Mouse (Mus musculus): Measurements from ENCODE around the gene Angptl2. TPM values are rescaled to one million over a fixed set of nuclear protein-coding genes. Genes with fewer than 3 reads are reported as not detected.

The Angptl2 gene
- total RNA-seq, 1 experiment = 5.1 TPM

DNA sequence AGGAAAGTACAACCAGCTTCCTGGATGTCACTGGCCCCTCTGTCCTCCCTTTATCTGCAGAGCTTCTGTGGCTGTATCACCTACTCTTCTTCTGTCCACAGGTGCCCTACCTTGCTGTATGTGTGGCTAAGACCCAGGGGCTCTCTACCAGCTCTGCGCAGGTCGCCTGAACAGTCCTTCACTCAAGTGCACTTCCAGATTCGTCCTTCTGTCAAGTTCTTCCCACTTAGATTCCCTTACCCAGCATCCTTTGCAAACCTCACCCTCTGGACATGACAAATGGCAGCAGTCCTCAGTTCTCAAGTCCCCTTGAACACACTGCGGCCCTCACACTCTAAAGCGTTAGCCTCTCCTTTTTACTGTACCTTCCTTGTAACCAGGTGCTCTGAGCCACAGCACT, 65.9 kb downstream of the Angptl2 start:
- Histone ChIP-seq H3K4me1 (ENCODE audit: control insufficient read depth in 2 of 2, insufficient read depth in 2 of 2, low read length in 2 of 2, poor library complexity in 1 of 2) (no peaks in the 10 kb centered on the region), H3K27ac (ENCODE audit: insufficient read depth, low read depth, low read length, poor library complexity, severe bottlenecking) (no peak overlapping the region), H3K4me3 (ENCODE audit: insufficient read depth in 1 of 2, low read depth in 1 of 2, low read length in 2 of 2, poor library complexity in 1 of 2, severe bottlenecking in 1 of 2) (no peak overlapping the region), H3K36me3 (ENCODE audit: control insufficient read depth, insufficient read depth, low read length, poor library complexity, severe bottlenecking) (no peaks in the 10 kb centered on the region; the same call in 1 of the 2 replicates), H3K9me3 (ENCODE audit: control insufficient read depth, insufficient read depth, low read depth, low read length) (no peaks in the 10 kb centered on the region), H3K9ac (ENCODE audit: insufficient read depth, low read depth, low read length, poor library complexity, severe bottlenecking) (no peak overlapping the region)
- DNase-seq (ENCODE audit: low read depth, low spot score) = no peak
- in situ Hi-C loops (cut with MboI; ENCODE audit: low sequenced_read_pairs in 2 of 2, unreplicated experiment in 2 of 2) = no loop called here
- TF ChIP-seq ZC3H11A (IDR thresholded peaks at IDR 0.05; ENCODE audit: borderline replicate concordance, low read depth, low read length) = no peak
- no peak for TF ChIP-seq MAFK (IDR thresholded peaks at IDR 0.05; ENCODE audit: insufficient read depth, low read depth, low read length)
- no peak for TF ChIP-seq HCFC1 (IDR thresholded peaks at IDR 0.05; ENCODE audit: borderline replicate concordance, insufficient read depth, low read length)
- no peak for TF ChIP-seq CHD2 (IDR thresholded peaks at IDR 0.05; ENCODE audit: low read depth, low read length)
- TF ChIP-seq ZNF384 (IDR thresholded peaks at IDR 0.05; ENCODE audit: low read depth, low read length) = no peak

DNA sequence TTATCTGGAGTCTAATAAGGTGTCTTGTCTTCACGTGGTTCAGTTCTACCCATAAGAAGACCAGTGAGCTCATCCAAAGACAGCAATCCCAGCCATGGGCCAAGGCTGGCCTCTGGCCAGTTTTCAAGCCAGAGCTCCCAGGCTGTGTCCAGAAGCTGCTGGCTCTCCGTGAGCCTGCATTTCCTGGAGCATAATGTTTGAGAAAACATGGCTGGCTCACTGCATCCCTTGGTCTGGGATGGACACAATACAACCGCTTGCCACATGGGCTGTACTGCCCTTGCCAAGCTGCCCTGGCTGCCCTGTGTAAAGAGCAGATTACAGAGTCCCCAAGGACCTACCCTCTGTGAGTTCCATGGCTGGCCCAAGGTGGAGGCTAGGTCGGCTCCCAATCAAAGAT, 67.0 kb downstream of the Angptl2 start:
- in situ Hi-C loops (cut with MboI; ENCODE audit: low sequenced_read_pairs in 2 of 2, unreplicated experiment in 2 of 2) = no loop called here
- no peaks in the 10 kb centered on the region; the same call in 1 of the 2 replicates for H3K36me3 ChIP-seq (ENCODE audit: control insufficient read depth, insufficient read depth, low read length, poor library complexity, severe bottlenecking)
- H3K4me1 ChIP-seq (ENCODE audit: control insufficient read depth in 2 of 2, insufficient read depth in 2 of 2, low read length in 2 of 2, poor library complexity in 1 of 2) = no peaks in the 10 kb centered on the region
- DNase-seq (ENCODE audit: low read depth, low spot score) = no peak
- H3K9ac ChIP-seq (ENCODE audit: insufficient read depth, low read depth, low read length, poor library complexity, severe bottlenecking) = no peak overlapping the region
- H3K9me3 ChIP-seq (ENCODE audit: control insufficient read depth, insufficient read depth, low read depth, low read length) = no peaks in the 10 kb centered on the region
- H3K4me3 ChIP-seq (ENCODE audit: insufficient read depth in 1 of 2, low read depth in 1 of 2, low read length in 2 of 2, poor library complexity in 1 of 2, severe bottlenecking in 1 of 2) = no peak overlapping the region
- no peak overlapping the region for H3K27ac ChIP-seq (ENCODE audit: insufficient read depth, low read depth, low read length, poor library complexity, severe bottlenecking)
- TF ChIP-seq ZNF384 (IDR thresholded peaks at IDR 0.05; ENCODE audit: low read depth, low read length) (no peak), HCFC1 (IDR thresholded peaks at IDR 0.05; ENCODE audit: borderline replicate concordance, insufficient read depth, low read length) (no peak), CHD2 (IDR thresholded peaks at IDR 0.05; ENCODE audit: low read depth, low read length) (no peak), ZC3H11A (IDR thresholded peaks at IDR 0.05; ENCODE audit: borderline replicate concordance, low read depth, low read length) (no peak), MAFK (IDR thresholded peaks at IDR 0.05; ENCODE audit: insufficient read depth, low read depth, low read length) (no peak)

DNA sequence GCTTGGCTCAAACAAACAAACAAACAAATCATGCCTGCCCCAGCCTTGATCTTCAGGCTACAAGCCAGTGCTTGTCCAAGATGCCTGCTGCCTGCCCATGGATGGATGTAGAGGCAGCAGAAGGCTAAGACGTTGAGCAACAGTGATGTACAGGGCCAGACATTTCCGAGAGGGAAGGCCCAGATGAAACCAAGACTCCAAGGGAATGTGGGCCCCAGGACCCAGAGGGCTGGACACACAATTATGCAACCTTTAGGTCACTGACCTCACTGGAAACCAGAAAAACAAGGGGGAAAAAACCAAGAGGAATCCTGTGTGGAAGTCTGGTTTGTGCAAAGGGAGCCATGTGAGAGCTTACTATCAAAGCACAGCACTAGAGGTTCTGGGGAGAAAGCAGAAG, 67.8 kb downstream of the Angptl2 start:
- H3K27ac ChIP-seq (ENCODE audit: insufficient read depth, low read depth, low read length, poor library complexity, severe bottlenecking) = no peak overlapping the region
- in situ Hi-C loops (cut with MboI; ENCODE audit: low sequenced_read_pairs in 2 of 2, unreplicated experiment in 2 of 2) = no loop called here
- no peak overlapping the region for H3K4me3 ChIP-seq (ENCODE audit: insufficient read depth in 1 of 2, low read depth in 1 of 2, low read length in 2 of 2, poor library complexity in 1 of 2, severe bottlenecking in 1 of 2)
- no peaks in the 10 kb centered on the region; the same call in 1 of the 2 replicates for H3K36me3 ChIP-seq (ENCODE audit: control insufficient read depth, insufficient read depth, low read length, poor library complexity, severe bottlenecking)
- H3K9me3 ChIP-seq (ENCODE audit: control insufficient read depth, insufficient read depth, low read depth, low read length) = no peaks in the 10 kb centered on the region
- DNase-seq (ENCODE audit: low read depth, low spot score) = no peak
- TF ChIP-seq ZC3H11A (IDR thresholded peaks at IDR 0.05; ENCODE audit: borderline replicate concordance, low read depth, low read length) = no peak
- no peak for TF ChIP-seq MAFK (IDR thresholded peaks at IDR 0.05; ENCODE audit: insufficient read depth, low read depth, low read length)
- TF ChIP-seq HCFC1 (IDR thresholded peaks at IDR 0.05; ENCODE audit: borderline replicate concordance, insufficient read depth, low read length) = no peak
- no peak for TF ChIP-seq CHD2 (IDR thresholded peaks at IDR 0.05; ENCODE audit: low read depth, low read length)
- no peak for TF ChIP-seq ZNF384 (IDR thresholded peaks at IDR 0.05; ENCODE audit: low read depth, low read length)
- H3K9ac ChIP-seq (ENCODE audit: insufficient read depth, low read depth, low read length, poor library complexity, severe bottlenecking) = no peak overlapping the region
- no peaks in the 10 kb centered on the region for H3K4me1 ChIP-seq (ENCODE audit: control insufficient read depth in 2 of 2, insufficient read depth in 2 of 2, low read length in 2 of 2, poor library complexity in 1 of 2)

DNA sequence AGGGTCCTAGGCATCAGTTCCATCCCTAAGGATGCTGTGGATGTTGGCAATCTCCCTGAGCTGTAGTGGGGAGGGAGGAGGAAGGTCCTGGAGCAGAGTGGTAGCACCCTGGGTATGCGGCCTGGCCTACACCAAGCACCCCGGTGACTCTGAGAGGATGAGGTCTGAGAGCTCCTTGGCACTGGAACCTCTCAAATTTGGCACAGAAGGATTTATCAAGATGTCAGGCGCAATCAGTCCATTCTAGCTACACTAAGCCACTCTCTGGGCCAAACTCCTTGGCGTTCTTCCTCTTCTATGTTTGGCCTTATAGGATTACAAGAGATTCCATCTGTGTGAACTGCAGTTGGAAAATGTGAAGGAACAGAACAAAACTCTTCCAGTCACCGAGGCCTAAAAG, 73.0 kb downstream of the Angptl2 start:
- no peak overlapping the region for H3K9ac ChIP-seq (ENCODE audit: insufficient read depth, low read depth, low read length, poor library complexity, severe bottlenecking)
- no peak overlapping the region for H3K4me3 ChIP-seq (ENCODE audit: insufficient read depth in 1 of 2, low read depth in 1 of 2, low read length in 2 of 2, poor library complexity in 1 of 2, severe bottlenecking in 1 of 2)
- no peaks in the 10 kb centered on the region; a peak in 1 of 4 replicates for H3K4me1 ChIP-seq (ENCODE audit: control insufficient read depth in 2 of 2, insufficient read depth in 2 of 2, low read length in 2 of 2, poor library complexity in 1 of 2)
- no peak for DNase-seq (ENCODE audit: low read depth, low spot score)
- H3K36me3 ChIP-seq (ENCODE audit: control insufficient read depth, insufficient read depth, low read length, poor library complexity, severe bottlenecking) = peaks cover 6% of the 10 kb centered on the region; the same call in 1 of the 2 replicates
- no peak overlapping the region for H3K27ac ChIP-seq (ENCODE audit: insufficient read depth, low read depth, low read length, poor library complexity, severe bottlenecking)
- in situ Hi-C loops (cut with MboI; ENCODE audit: low sequenced_read_pairs in 2 of 2, unreplicated experiment in 2 of 2) = no loop called here
- H3K9me3 ChIP-seq (ENCODE audit: control insufficient read depth, insufficient read depth, low read depth, low read length) = no peaks in the 10 kb centered on the region
- no peak for TF ChIP-seq ZNF384 (IDR thresholded peaks at IDR 0.05; ENCODE audit: low read depth, low read length)
- no peak for TF ChIP-seq MAFK (IDR thresholded peaks at IDR 0.05; ENCODE audit: insufficient read depth, low read depth, low read length)
- no peak for TF ChIP-seq HCFC1 (IDR thresholded peaks at IDR 0.05; ENCODE audit: borderline replicate concordance, insufficient read depth, low read length)
- no peak for TF ChIP-seq CHD2 (IDR thresholded peaks at IDR 0.05; ENCODE audit: low read depth, low read length)
- TF ChIP-seq ZC3H11A (IDR thresholded peaks at IDR 0.05; ENCODE audit: borderline replicate concordance, low read depth, low read length) = no peak

DNA sequence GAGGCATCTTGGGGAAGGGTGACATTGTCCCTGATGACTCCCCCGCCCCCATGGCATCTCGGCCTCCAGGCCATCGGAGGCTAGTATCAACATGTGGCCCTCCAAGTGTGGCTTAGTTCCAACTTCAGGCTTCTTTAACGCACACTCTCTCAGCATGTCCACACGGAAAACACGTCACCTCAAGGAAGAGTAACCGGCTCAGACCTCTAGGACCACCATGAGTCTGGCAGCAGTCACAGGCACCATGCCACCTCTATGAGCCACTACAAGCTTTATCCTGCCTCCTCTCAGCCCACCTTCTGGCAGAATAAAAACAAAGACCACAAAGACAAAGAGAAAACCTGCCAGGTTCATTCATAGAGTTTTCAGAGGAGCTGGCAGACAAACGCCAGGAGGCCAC, 74.6 kb downstream of the Angptl2 start:
- H3K4me3 ChIP-seq (ENCODE audit: insufficient read depth in 1 of 2, low read depth in 1 of 2, low read length in 2 of 2, poor library complexity in 1 of 2, severe bottlenecking in 1 of 2) = no peak overlapping the region
- H3K4me1 ChIP-seq (ENCODE audit: control insufficient read depth in 2 of 2, insufficient read depth in 2 of 2, low read length in 2 of 2, poor library complexity in 1 of 2) = no peaks in the 10 kb centered on the region; a peak in 1 of 4 replicates
- DNase-seq (ENCODE audit: low read depth, low spot score) = no peak
- TF ChIP-seq MAFK (IDR thresholded peaks at IDR 0.05; ENCODE audit: insufficient read depth, low read depth, low read length) = no peak
- TF ChIP-seq HCFC1 (IDR thresholded peaks at IDR 0.05; ENCODE audit: borderline replicate concordance, insufficient read depth, low read length) = no peak
- TF ChIP-seq ZNF384 (IDR thresholded peaks at IDR 0.05; ENCODE audit: low read depth, low read length) = no peak
- TF ChIP-seq ZC3H11A (IDR thresholded peaks at IDR 0.05; ENCODE audit: borderline replicate concordance, low read depth, low read length) = no peak
- TF ChIP-seq CHD2 (IDR thresholded peaks at IDR 0.05; ENCODE audit: low read depth, low read length) = no peak
- in situ Hi-C loops (cut with MboI; ENCODE audit: low sequenced_read_pairs in 2 of 2, unreplicated experiment in 2 of 2) = no loop called here
- H3K9ac ChIP-seq (ENCODE audit: insufficient read depth, low read depth, low read length, poor library complexity, severe bottlenecking) = no peak overlapping the region
- H3K27ac ChIP-seq (ENCODE audit: insufficient read depth, low read depth, low read length, poor library complexity, severe bottlenecking) = no peak overlapping the region
- H3K9me3 ChIP-seq (ENCODE audit: control insufficient read depth, insufficient read depth, low read depth, low read length) = no peaks in the 10 kb centered on the region
- peaks cover 6% of the 10 kb centered on the region; the same call in 1 of the 2 replicates for H3K36me3 ChIP-seq (ENCODE audit: control insufficient read depth, insufficient read depth, low read length, poor library complexity, severe bottlenecking)

Measured in ES-E14 (cell line).